Mouse (Mus musculus): ENCODE data around the gene Exoc6.
A peak's percentile ranks its signal among the peaks of the same experiment; 100 is the strongest.
"Not testable (repeated sequence)": the region's sequence is repeated elsewhere in the genome, so short reads cannot be mapped to it uniquely, and the experiment has no call there.

Exoc6 gene

GRCm38 (mm10) chr19:37550101-37551039 is at the start of gene Exoc6:
Gene Exoc6, plus strand, starts transcription at chr19:37550418.
- DNase-seq (ENCODE audit: low read depth in 1 of 2, low spot score in 2 of 2) = peak; percentile 32 to 53

- peak; percentile 50 to 72 for DNase-seq (ENCODE audit: low read depth in 1 of 2, low spot score in 2 of 2)
Measured at GRCm38 (mm10) chr19:37502996-37503395, 47.2 kb upstream of the Exoc6 start.

- no peak for DNase-seq (ENCODE audit: low read depth in 1 of 2, low spot score in 2 of 2)
Measured at GRCm38 (mm10) chr19:37506066-37506465, 44.2 kb upstream of the Exoc6 start.

- no peak for DNase-seq (ENCODE audit: low read depth in 1 of 2, low spot score in 2 of 2)
Measured at GRCm38 (mm10) chr19:37506614-37507013, 43.6 kb upstream of the Exoc6 start.

GRCm38 (mm10) chr19:37509725-37510124 is 40.5 kb upstream of the Exoc6 start:
- DNase-seq (ENCODE audit: low read depth in 1 of 2, low spot score in 2 of 2) = peak; percentile 58 to 80

- peak in 1 of 2 experiments; percentile 19 for DNase-seq (ENCODE audit: low read depth in 1 of 2, low spot score in 2 of 2)
Measured at GRCm38 (mm10) chr19:37514811-37515292, 35.4 kb upstream of the Exoc6 start.

GRCm38 (mm10) chr19:37517419-37517818 is 32.8 kb upstream of the Exoc6 start:
- no peak for DNase-seq (ENCODE audit: low read depth in 1 of 2, low spot score in 2 of 2)

- DNase-seq (ENCODE audit: low read depth in 1 of 2, low spot score in 2 of 2) = no peak
Measured at GRCm38 (mm10) chr19:37520740-37521433, 29.3 kb upstream of the Exoc6 start.

- no peak for DNase-seq (ENCODE audit: low read depth in 1 of 2, low spot score in 2 of 2)
Measured at GRCm38 (mm10) chr19:37521434-37521781, 28.8 kb upstream of the Exoc6 start.

- DNase-seq (ENCODE audit: low read depth in 1 of 2, low spot score in 2 of 2) = no peak
Measured at GRCm38 (mm10) chr19:37523280-37524062, 26.7 kb upstream of the Exoc6 start.

- no peak for DNase-seq (ENCODE audit: low read depth in 1 of 2, low spot score in 2 of 2)
Measured at GRCm38 (mm10) chr19:37525925-37526324, 24.3 kb upstream of the Exoc6 start.

- DNase-seq (ENCODE audit: low read depth in 1 of 2, low spot score in 2 of 2) = no peak
Measured at GRCm38 (mm10) chr19:37526768-37527167, 23.4 kb upstream of the Exoc6 start.

- DNase-seq (ENCODE audit: low read depth in 1 of 2, low spot score in 2 of 2) = not testable (repeated sequence)
Measured at GRCm38 (mm10) chr19:37527736-37528135, 22.5 kb upstream of the Exoc6 start.

- DNase-seq (ENCODE audit: low read depth in 1 of 2, low spot score in 2 of 2) = no peak
Measured at GRCm38 (mm10) chr19:37528581-37528980, 21.6 kb upstream of the Exoc6 start.

GRCm38 (mm10) chr19:37529296-37529695 is 20.9 kb upstream of the Exoc6 start:
- no peak for DNase-seq (ENCODE audit: low read depth in 1 of 2, low spot score in 2 of 2)

GRCm38 (mm10) chr19:37529975-37530515 is 20.2 kb upstream of the Exoc6 start:
- DNase-seq (ENCODE audit: low read depth in 1 of 2, low spot score in 2 of 2) = no peak

GRCm38 (mm10) chr19:37530601-37531000 is 19.6 kb upstream of the Exoc6 start:
- DNase-seq (ENCODE audit: low read depth in 1 of 2, low spot score in 2 of 2) = no peak

GRCm38 (mm10) chr19:37531200-37531845 is 18.9 kb upstream of the Exoc6 start:
- DNase-seq (ENCODE audit: low read depth in 1 of 2, low spot score in 2 of 2) = peak in 1 of 2 experiments; percentile 17

GRCm38 (mm10) chr19:37533196-37533595 is 17.0 kb upstream of the Exoc6 start:
- no peak for DNase-seq (ENCODE audit: low read depth in 1 of 2, low spot score in 2 of 2)

GRCm38 (mm10) chr19:37534737-37535365 is 15.4 kb upstream of the Exoc6 start:
- no peak for DNase-seq (ENCODE audit: low read depth in 1 of 2, low spot score in 2 of 2)

Measured in monocyte, adult 2 months (primary cell).